Mouse (Mus musculus) midbrain, embryonic 11.5 days (tissue): Measurements from ENCODE around the gene Agpat1. TPM values are rescaled to one million over a fixed set of nuclear protein-coding genes. Genes with fewer than 3 reads are reported as not detected.

Source experiments
- ATAC-seq: fragments of 200-750 bp; cut with Nextera tagmentation; 2 replicates; pipeline ENCODE4 v1.8.0; 2017; ENCODE audit warnings: moderate TSS enrichment, moderate library complexity; ENCODE audit not compliant: low FRiP score
- DNase-seq: peaks from one replicate; pipeline ENCODE4 v3.0.0; 2015; ENCODE audit warnings: low spot score; ENCODE audit errors: missing footprints
- H3K27ac ChIP-seq: fragments of 300-500 bp; sonication (generic); 2 replicates; pipeline ENCODE4 v1.5.1; 2014; ENCODE audit warnings: low read depth, low read length
- H3K27me3 ChIP-seq: fragments of 300-500 bp; sonication (generic); 2 replicates; pipeline ENCODE4 v1.6.1; 2014; ENCODE audit warnings: mild to moderate bottlenecking, low read length, moderate library complexity, mixed read lengths; ENCODE audit not compliant: control insufficient read depth, insufficient read depth
- H3K36me3 ChIP-seq: fragments of 300-500 bp; sonication (generic); 2 replicates; pipeline ENCODE4 v1.6.1; 2014; ENCODE audit warnings: mild to moderate bottlenecking, low read length, moderate library complexity, mixed read lengths; ENCODE audit not compliant: control insufficient read depth, insufficient read depth
- H3K4me1 ChIP-seq: fragments of 300-500 bp; sonication (generic); 2 replicates; pipeline ENCODE4 v1.6.1; 2014; ENCODE audit warnings: low read length; ENCODE audit not compliant: control insufficient read depth, insufficient read depth
- H3K4me2 ChIP-seq: fragments of 300-500 bp; sonication (generic); 2 replicates; pipeline ENCODE4 v1.6.1; 2014; ENCODE audit warnings: mild to moderate bottlenecking, moderate library complexity
- H3K4me3 ChIP-seq: fragments of 300-500 bp; sonication (generic); 2 replicates; pipeline ENCODE4 v1.5.1; 2014; ENCODE audit warnings: low read depth, low read length
- H3K9ac ChIP-seq: fragments of 300-500 bp; sonication (generic); 2 replicates; pipeline ENCODE4 v1.6.1; 2014; ENCODE audit warnings: low read length
- H3K9me3 ChIP-seq: fragments of 300-500 bp; sonication (generic); 2 replicates; pipeline ENCODE4 v1.6.1; 2016; ENCODE audit warnings: low read length; ENCODE audit not compliant: control insufficient read depth
- WGBS: fragments of 180-500 bp; shearing (Covaris S2); extraction: QIAGEN DNeasy Blood & Tissue Kit; methylation state at CpG from one replicate; pipeline ENCODE4 v1.1.7; 2014; 5-methylcytosine and 5-hydroxymethylcytosine counted together
- polyA plus RNA-seq: library from polyadenylated mRNA; unstranded; fragments of >200 nt; fragmentation: Nextera tagmentation; extraction: Ambion mirVana; gene quantifications from 2 replicates; pipeline ENCODE4 v1.2.1, GENCODE M21; 2014

The Agpat1 gene
- polyA plus RNA-seq, 1 experiment from 2014 or later: 75.3 TPM

DNA sequence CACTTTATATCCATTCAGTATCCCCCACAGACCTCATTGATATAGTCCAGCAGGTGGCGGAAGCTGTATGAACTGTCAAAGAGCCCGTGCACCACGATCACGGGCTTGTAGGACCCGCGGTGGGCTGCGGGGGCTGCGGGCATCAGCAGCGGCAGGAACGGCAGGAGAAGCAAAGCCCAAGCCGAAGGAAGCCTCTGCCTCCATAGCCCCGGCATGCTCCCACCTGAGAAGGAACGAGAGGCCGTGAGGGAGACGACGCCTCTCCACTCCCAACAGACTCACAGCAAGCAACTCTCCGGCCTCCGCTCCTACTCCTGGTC is 22.7 kb downstream of the Agpat1 start:
- H3K27ac ChIP-seq: peak overlapping the region; percentile 50
- no peaks in the 10 kb centered on the region for H3K9me3 ChIP-seq
- peak overlapping the region; percentile 64 for H3K9ac ChIP-seq
- H3K4me3 ChIP-seq: peak overlapping the region; percentile 62
- 0% methylated on average over 18 of the region's 18 CpGs for WGBS
- peak overlapping the region; percentile 73 for H3K4me2 ChIP-seq
- peaks cover 21% of the 10 kb centered on the region for H3K27me3 ChIP-seq
- H3K36me3 ChIP-seq: no peaks in the 10 kb centered on the region
- H3K4me1 ChIP-seq: peaks cover 43% of the 10 kb centered on the region
- DNase-seq (no peak), ATAC-seq (peak; percentile 10; the same call in 1 of the 2 replicates)

- Histone ChIP-seq H3K36me3 (no peaks in the 10 kb centered on the region), H3K4me2 (peak overlapping the region; percentile 73), H3K4me1 (peaks cover 47% of the 10 kb centered on the region), H3K27me3 (peaks cover 25% of the 10 kb centered on the region), H3K9ac (peak overlapping the region; percentile 64), H3K4me3 (peak overlapping the region; percentile 62), H3K27ac (peak overlapping the region; percentile 88), H3K9me3 (no peaks in the 10 kb centered on the region)
- ATAC-seq: peak; percentile 82
- DNase-seq: peak; percentile 98
- WGBS: 0% methylated on average over 43 of the region's 45 CpGs
Observed at GRCm38 (mm10) chr17:34627093-34627942, 23.3 kb downstream of the Agpat1 start.

GRCm38 (mm10) chr17:34627943-34628643 is 24.0 kb downstream of the Agpat1 start, which contains the start of gene Ppt2:
Gene Ppt2, minus strand, starts transcription at chr17:34628510.
- ATAC-seq (peak; percentile 0; the same call in 1 of the 2 replicates), DNase-seq (peak; percentile 90)
- H3K9ac ChIP-seq: peak within 1 kb of the TSS; percentile 64
- H3K27me3 ChIP-seq: peaks cover 26% of the 10 kb centered on the region
- peak within 1 kb of the TSS; percentile 73 for H3K4me2 ChIP-seq
- no peaks in the 10 kb centered on the region for H3K9me3 ChIP-seq
- WGBS: 5% methylated on average over 29 of the region's 29 CpGs
- H3K36me3 ChIP-seq: no peaks in the 10 kb centered on the region
- H3K4me3 ChIP-seq: peak within 1 kb of the TSS; percentile 62
- H3K27ac ChIP-seq: peak within 1 kb of the TSS; percentile 88
- H3K4me1 ChIP-seq: peaks cover 47% of the 10 kb centered on the region

DNA sequence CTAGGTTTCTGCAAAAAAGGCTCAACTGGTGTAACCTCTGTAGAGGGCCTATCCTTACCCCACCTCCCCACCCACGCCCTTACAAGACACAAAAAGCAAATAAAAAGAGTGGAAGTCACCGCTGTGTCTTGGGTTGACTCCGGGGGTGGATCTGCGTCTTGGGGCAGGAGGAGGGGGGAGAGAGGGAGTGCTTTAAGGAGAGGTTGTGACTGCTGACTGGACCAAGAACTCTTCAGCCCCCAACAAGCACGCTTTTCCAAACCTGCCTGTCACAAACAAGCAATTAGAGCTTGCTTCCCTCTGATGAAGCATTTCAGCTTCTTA is 24.5 kb downstream of the Agpat1 start:
- Histone ChIP-seq H3K9ac (0 out of 2 replicates have a peak overlapping the region, but pooled peaks have one; percentile 10), H3K36me3 (no peaks in the 10 kb centered on the region), H3K4me2 (peak overlapping the region; percentile 73), H3K4me3 (no peak overlapping the region), H3K9me3 (no peaks in the 10 kb centered on the region), H3K4me1 (peaks cover 47% of the 10 kb centered on the region), H3K27me3 (peaks cover 26% of the 10 kb centered on the region), H3K27ac (no peak overlapping the region)
- no peak for ATAC-seq
- WGBS: 12% methylated on average over 5 of the region's 5 CpGs
- no peak for DNase-seq

DNA sequence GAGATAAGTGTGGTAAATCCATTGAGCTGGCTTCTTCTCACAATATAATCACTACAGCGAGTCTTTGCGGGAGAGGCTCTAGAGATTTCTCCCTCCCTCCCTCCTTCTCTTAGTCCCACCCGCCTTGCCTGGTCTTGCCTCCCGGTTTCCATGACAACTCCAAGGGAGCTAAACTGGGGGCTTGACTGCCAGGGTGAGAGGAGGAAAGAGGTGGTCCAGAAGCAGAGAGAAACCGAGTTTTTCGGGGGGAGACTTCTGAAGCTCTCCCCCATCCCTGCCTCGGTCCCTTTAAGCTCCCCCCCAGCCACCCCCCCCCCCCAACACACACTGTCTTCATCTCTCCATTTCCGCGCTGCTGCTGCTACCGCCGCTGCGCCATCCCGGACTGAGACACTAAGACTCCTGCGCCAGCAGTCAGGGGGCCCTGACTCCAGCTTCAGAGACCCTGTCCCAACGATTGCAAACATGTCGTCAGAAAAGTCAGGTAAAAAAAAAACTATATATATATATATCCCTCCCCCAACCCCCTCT is 25.2 kb downstream of the Agpat1 start, which contains the start of gene Prrt1:
Prrt1 (plus strand) TSS at position 313 of the 531 bp plus-strand sequence.
- DNase-seq (peak; percentile 89), ATAC-seq (peak; percentile 39)
- Histone ChIP-seq H3K27ac (no peak within 1 kb of the TSS), H3K4me1 (peaks cover 47% of the 10 kb centered on the region), H3K4me3 (peak within 1 kb of the TSS; percentile 23), H3K9ac (peak within 1 kb of the TSS; percentile 38; the same call in 1 of the 2 replicates), H3K36me3 (no peaks in the 10 kb centered on the region), H3K9me3 (no peaks in the 10 kb centered on the region), H3K27me3 (peaks cover 26% of the 10 kb centered on the region), H3K4me2 (peak within 1 kb of the TSS; percentile 73)
- WGBS: under 1% methylated on average over 16 of the region's 16 CpGs

- no peak overlapping the region for H3K27ac ChIP-seq
- H3K36me3 ChIP-seq: no peaks in the 10 kb centered on the region
- H3K9me3 ChIP-seq: no peaks in the 10 kb centered on the region
- DNase-seq (peak; percentile 89), ATAC-seq (no peak)
- peaks cover 47% of the 10 kb centered on the region for H3K4me1 ChIP-seq
- peak overlapping the region; percentile 73 for H3K4me2 ChIP-seq
- WGBS: 11% methylated on average over 12 of the region's 12 CpGs
- H3K4me3 ChIP-seq: peak overlapping the region; percentile 23
- H3K27me3 ChIP-seq: peaks cover 26% of the 10 kb centered on the region
- peak overlapping the region; percentile 36; the same call in 1 of the 2 replicates for H3K9ac ChIP-seq
Observed at GRCm38 (mm10) chr17:34629796-34630603, 25.9 kb downstream of the Agpat1 start.

- 0 out of 2 replicates have a peak overlapping the region, but pooled peaks have one; percentile 36 for H3K9ac ChIP-seq
- peaks cover 47% of the 10 kb centered on the region for H3K4me1 ChIP-seq
- 3% methylated on average over 48 of the region's 48 CpGs for WGBS
- H3K4me3 ChIP-seq: peak overlapping the region; percentile 23
- DNase-seq (peak; percentile 87), ATAC-seq (no peak)
- H3K9me3 ChIP-seq: no peaks in the 10 kb centered on the region
- no peak overlapping the region for H3K27ac ChIP-seq
- peak overlapping the region; percentile 73 for H3K4me2 ChIP-seq
- H3K36me3 ChIP-seq: no peaks in the 10 kb centered on the region
- H3K27me3 ChIP-seq: peaks cover 26% of the 10 kb centered on the region
Observed at GRCm38 (mm10) chr17:34630761-34631301, 26.8 kb downstream of the Agpat1 start.

- Histone ChIP-seq H3K4me2 (peak overlapping the region; percentile 56), H3K9me3 (no peaks in the 10 kb centered on the region), H3K36me3 (no peaks in the 10 kb centered on the region), H3K4me1 (peaks cover 39% of the 10 kb centered on the region), H3K27ac (no peak overlapping the region), H3K4me3 (peak overlapping the region; percentile 29), H3K9ac (no peak overlapping the region), H3K27me3 (peaks cover 26% of the 10 kb centered on the region)
- DNase-seq (peak; percentile 86), ATAC-seq (no peak)
- WGBS: 3% methylated on average over 12 of the region's 12 CpGs
Observed at GRCm38 (mm10) chr17:34631647-34632046, 27.6 kb downstream of the Agpat1 start.
